Comparison of ENCODE assay signal across 8 mouse cellular contexts in genomic region chr5:89883051-89883907, GRCm38 (mm10). TPM values are rescaled to one million over a fixed set of nuclear protein-coding genes. Genes with fewer than 3 reads are reported as not detected.
A peak's percentile ranks its signal among the peaks of the same experiment; 100 is the strongest.
DNase-seq lines count a peak whose midpoint lies in the region; ATAC-seq and TF ChIP-seq lines count a peak whose summit lies in the region.

Gene Adamts3, minus strand, starts transcription at chr5:89883334.

- TF ChIP-seq CTCF in C2C12 (IDR thresholded peaks at IDR 0.05; ENCODE audit: control insufficient read depth, insufficient read depth, insufficient read length), result no peak
- no peak for TF ChIP-seq CTCF in brain, embryonic 14.5 days (IDR thresholded peaks at IDR 0.05; ENCODE audit: borderline replicate concordance, extremely low read depth, insufficient read depth, insufficient read length)
- no peak for TF ChIP-seq CTCF in liver, adult 2 months (IDR thresholded peaks at IDR 0.05; ENCODE audit: low read depth, low read length)

- H3K79me3 ChIP-seq in C2C12 (ENCODE audit: low read depth), result no peaks in the 10 kb centered on the region

- peak within 1 kb of the TSS; percentile 99 for H3K4me2 ChIP-seq in heart, embryonic 12.5 days
- H3K4me2 ChIP-seq in kidney, embryonic 14.5 days (replicated peaks; ENCODE audit: low read depth, low read length), result peak within 1 kb of the TSS; percentile 79
- peak within 1 kb of the TSS; percentile 100 for H3K4me2 ChIP-seq in midbrain, embryonic 16.5 days (ENCODE audit: low read length)
- H3K4me2 ChIP-seq in stomach, embryonic 15.5 days, result peak within 1 kb of the TSS; percentile 100

- H3K27me3 ChIP-seq in C2C12 (ENCODE audit: control insufficient read depth, insufficient read depth, insufficient read length), result no peaks in the 10 kb centered on the region
- H3K27me3 ChIP-seq in heart, embryonic 12.5 days (replicated peaks), result no peaks in the 10 kb centered on the region
- H3K27me3 ChIP-seq in kidney, embryonic 14.5 days (ENCODE audit: control insufficient read depth, insufficient read depth, low read length), result no peaks in the 10 kb centered on the region
- peaks cover 2% of the 10 kb centered on the region; the same call in 1 of the 2 replicates for H3K27me3 ChIP-seq in liver, adult 2 months (ENCODE audit: control insufficient read depth, insufficient read depth, low read length)
- H3K27me3 ChIP-seq in midbrain, embryonic 16.5 days (ENCODE audit: control insufficient read depth, insufficient read depth, low read depth, low read length), result no peaks in the 10 kb centered on the region
- no peaks in the 10 kb centered on the region for H3K27me3 ChIP-seq in stomach, embryonic 15.5 days (replicated peaks)

- peak; percentile 82 for DNase-seq in brain, embryonic 14.5 days (ENCODE audit: low read depth)
- peak; percentile 19 for DNase-seq in liver, adult 2 months (ENCODE audit: extremely low read depth, low read depth, low spot score)

- WGBS in heart, embryonic 12.5 days, result under 1% methylated on average over 70 of the region's 78 CpGs
- 1% methylated on average over 65 of the region's 78 CpGs for WGBS in kidney, embryonic 14.5 days
- WGBS in liver, adult 2 months, result 5% methylated on average over 55 of the region's 78 CpGs
- WGBS in midbrain, embryonic 16.5 days, result under 1% methylated on average over 54 of the region's 78 CpGs
- WGBS in stomach, embryonic 15.5 days, result under 1% methylated on average over 74 of the region's 78 CpGs

- peak within 1 kb of the TSS; percentile 29 for H3K4me3 ChIP-seq in C2C12 (ENCODE audit: insufficient read depth, poor library complexity, severe bottlenecking)
- peak within 1 kb of the TSS; percentile 91 for H3K4me3 ChIP-seq in heart, embryonic 12.5 days
- peak within 1 kb of the TSS; percentile 59 for H3K4me3 ChIP-seq in kidney, embryonic 14.5 days (ENCODE audit: low read length)
- H3K4me3 ChIP-seq in liver, adult 2 months (ENCODE audit: insufficient read depth, low read depth, low read length), result peak within 1 kb of the TSS; percentile 74
- peak within 1 kb of the TSS; percentile 78 for H3K4me3 ChIP-seq in midbrain, embryonic 16.5 days (ENCODE audit: low read depth, low read length)
- peak within 1 kb of the TSS; percentile 75 for H3K4me3 ChIP-seq in stomach, embryonic 15.5 days (replicated peaks)

- 0 out of 2 replicates have a peak, but pooled peaks have one; percentile 30 for ATAC-seq in erythroid progenitor cell, adult 5-6 weeks (replicated peaks; ENCODE audit: low FRiP score, poor library complexity, severe bottlenecking)
- ATAC-seq in heart, embryonic 12.5 days (ENCODE audit: insufficient number of reproducible peaks, low FRiP score), result peak; percentile 74
- peak; percentile 88 for ATAC-seq in kidney, embryonic 14.5 days (ENCODE audit: low FRiP score, low TSS enrichment)
- ATAC-seq in midbrain, embryonic 16.5 days, result peak; percentile 90
- ATAC-seq in stomach, embryonic 15.5 days (ENCODE audit: insufficient read depth, low FRiP score, low read depth), result peak; percentile 80

- TF ChIP-seq POLR2A in brain, embryonic 14.5 days (IDR thresholded peaks at IDR 0.05; ENCODE audit: borderline replicate concordance, extremely low read depth, insufficient read depth, insufficient read length, poor library complexity, severe bottlenecking), result 0 out of 2 replicates have a peak, but pooled peaks have one; percentile 34
- TF ChIP-seq POLR2A in liver, adult 2 months (IDR thresholded peaks at IDR 0.05; ENCODE audit: extremely low read depth, insufficient read depth, low read length), result no peak

- H3K4me1 ChIP-seq in heart, embryonic 12.5 days (replicated peaks), result peaks cover 8% of the 10 kb centered on the region
- 0 out of 2 replicates have a peak, but pooled peaks cover 3% of the 10 kb centered on the region for H3K4me1 ChIP-seq in kidney, embryonic 14.5 days (ENCODE audit: control insufficient read depth, insufficient read depth, low read length)
- peaks cover 7% of the 10 kb centered on the region; the same call in 1 of the 2 replicates for H3K4me1 ChIP-seq in liver, adult 2 months (ENCODE audit: control insufficient read depth, insufficient read depth, low read length)
- peaks cover 9% of the 10 kb centered on the region; the same call in 1 of the 2 replicates for H3K4me1 ChIP-seq in midbrain, embryonic 16.5 days (ENCODE audit: control insufficient read depth, insufficient read depth, low read length)
- H3K4me1 ChIP-seq in stomach, embryonic 15.5 days, result 0 out of 2 replicates have a peak, but pooled peaks cover 2% of the 10 kb centered on the region

- peak within 1 kb of the TSS; percentile 90 for H3K9ac ChIP-seq in heart, embryonic 12.5 days
- peak within 1 kb of the TSS; percentile 63 for H3K9ac ChIP-seq in kidney, embryonic 14.5 days (ENCODE audit: low read depth, low read length)
- peak within 1 kb of the TSS; percentile 81 for H3K9ac ChIP-seq in liver, adult 2 months (ENCODE audit: low read depth, low read length)
- peak within 1 kb of the TSS; percentile 79 for H3K9ac ChIP-seq in midbrain, embryonic 16.5 days (ENCODE audit: low read depth, low read length)
- H3K9ac ChIP-seq in stomach, embryonic 15.5 days, result peak within 1 kb of the TSS; percentile 55

- 0 out of 2 replicates have a peak, but pooled peaks cover 4% of the 10 kb centered on the region for H3K9me3 ChIP-seq in heart, embryonic 12.5 days (replicated peaks)
- H3K9me3 ChIP-seq in kidney, embryonic 14.5 days (ENCODE audit: control insufficient read depth, low read length), result no peaks in the 10 kb centered on the region
- H3K9me3 ChIP-seq in midbrain, embryonic 16.5 days (replicated peaks; ENCODE audit: control insufficient read depth, low read length, poor library complexity, severe bottlenecking), result no peaks in the 10 kb centered on the region
- H3K9me3 ChIP-seq in stomach, embryonic 15.5 days, result no peaks in the 10 kb centered on the region

- H3K27ac ChIP-seq in heart, embryonic 12.5 days (ENCODE audit: poor library complexity, severe bottlenecking), result peak within 1 kb of the TSS; percentile 35; the same call in 1 of the 2 replicates
- no peak within 1 kb of the TSS for H3K27ac ChIP-seq in kidney, embryonic 14.5 days (ENCODE audit: low read depth, low read length)
- H3K27ac ChIP-seq in liver, adult 2 months (replicated peaks; ENCODE audit: insufficient read depth, low read depth, low read length), result no peak within 1 kb of the TSS
- no peak within 1 kb of the TSS; the same call in 1 of the 2 replicates for H3K27ac ChIP-seq in midbrain, embryonic 16.5 days (ENCODE audit: low read length)
- H3K27ac ChIP-seq in stomach, embryonic 15.5 days, result peak within 1 kb of the TSS; percentile 67

- no peaks in the 10 kb centered on the region for H3K79me2 ChIP-seq in C2C12 (ENCODE audit: control insufficient read depth, insufficient read depth)
- H3K79me2 ChIP-seq in liver, adult 2 months (ENCODE audit: control insufficient read depth, insufficient read depth, low read length), result no peaks in the 10 kb centered on the region

- H3ac ChIP-seq in C2C12 (ENCODE audit: control insufficient read depth, insufficient read length, low read depth), result peak within 1 kb of the TSS; percentile 67

- no peaks in the 10 kb centered on the region for H3K36me3 ChIP-seq in C2C12 (ENCODE audit: control insufficient read depth, insufficient read depth)
- peaks cover 6% of the 10 kb centered on the region; the same call in 1 of the 2 replicates for H3K36me3 ChIP-seq in heart, embryonic 12.5 days
- no peaks in the 10 kb centered on the region for H3K36me3 ChIP-seq in kidney, embryonic 14.5 days (ENCODE audit: control insufficient read depth, insufficient read depth, low read length)
- no peaks in the 10 kb centered on the region for H3K36me3 ChIP-seq in liver, adult 2 months (ENCODE audit: control insufficient read depth, insufficient read depth, low read length)
- H3K36me3 ChIP-seq in midbrain, embryonic 16.5 days (ENCODE audit: control insufficient read depth, insufficient read depth, low read length), result no peaks in the 10 kb centered on the region
- H3K36me3 ChIP-seq in stomach, embryonic 15.5 days, result no peaks in the 10 kb centered on the region

TF ChIP-seq in C2C12, 6 proteins besides CTCF, POLR2A, EP300 and RAD21:
- TF ChIP-seq CEBPB (IDR thresholded peaks at IDR 0.05; ENCODE audit: low read depth) (no peak), MYOG (IDR thresholded peaks at IDR 0.05; ENCODE audit: control insufficient read depth, extremely low read depth, insufficient read length) (no peak), MAX (IDR thresholded peaks at IDR 0.05) (no peak), USF1 (IDR thresholded peaks at IDR 0.05; ENCODE audit: low read depth) (no peak), FOSL1 (IDR thresholded peaks at IDR 0.05; ENCODE audit: insufficient read depth, low read length, poor library complexity, severe bottlenecking) (no peak), MYOD1 (IDR thresholded peaks at IDR 0.05; ENCODE audit: control insufficient read depth, insufficient read length, low read depth) (no peak)

RNA-seq across cellular contexts. Expression of gene Adamts3, which starts in this region (rescaled TPM):
- polyA plus RNA-seq in C2C12 (2012; fragmentation: generic; extraction: Trizol), result 0.34 TPM
- 7.9 and 9.9 TPM in 2 replicates for polyA plus RNA-seq in brain, embryonic 14.5 days (2012; rRNA removed)
- total RNA-seq in erythroid progenitor cell, adult 5-6 weeks (2015; ENCODE audit: low replicate concordance), result 0.72 TPM in 1 of 2 replicates, not detected in the other
- total RNA-seq in erythroid progenitor cell, adult 5-6 weeks (2017; ENCODE audit: low replicate concordance), result not detected in 2 replicates
- polyA plus RNA-seq in heart, embryonic 12.5 days (2016; fragmentation: Nextera tagmentation; extraction: Ambion mirVana), result 5.6 and 6.0 TPM in 2 replicates
- polyA plus RNA-seq in kidney, embryonic 14.5 days (2014; fragmentation: Nextera tagmentation; extraction: Ambion mirVana), result 2.2 and 3.4 TPM in 2 replicates
- 0.37 and 0.74 TPM in 2 replicates for total RNA-seq in liver, adult 2 months (2014; rRNA removed)
- 0.09 and 0.11 TPM in 2 replicates for polyA plus RNA-seq in liver, adult 2 months (2012; rRNA removed)
- 3.7 and 4.6 TPM in 2 replicates for polyA plus RNA-seq in midbrain, embryonic 16.5 days (2015; fragmentation: Nextera tagmentation; extraction: Ambion mirVana)
- polyA plus RNA-seq in stomach, embryonic 15.5 days (2015; fragmentation: Nextera tagmentation; extraction: Ambion mirVana), result 2.0 and 2.2 TPM in 2 replicates

Comparison
In these comparisons a context has a peak if more than half of its experiments do, and no peak if none do; other contexts are left out.
1. Peak in ATAC-seq in erythroid progenitor cell, adult 5-6 weeks; RNA of the gene not detected or under 1 TPM.
2. Peak in DNase-seq, H3K4me3 ChIP-seq and H3K9ac ChIP-seq in liver, adult 2 months; RNA of the gene not detected or under 1 TPM.
3. H3K4me3 ChIP-seq: peak in every context shown above with its lines; median percentile 91 in heart, embryonic 12.5 days; 78 in midbrain, embryonic 16.5 days; 75 in stomach, embryonic 15.5 days; 74 in liver, adult 2 months; 59 in kidney, embryonic 14.5 days; 29 in C2C12.
4. ATAC-seq: peak in every context shown above with its lines; median percentile 90 in midbrain, embryonic 16.5 days; 88 in kidney, embryonic 14.5 days; 80 in stomach, embryonic 15.5 days; 74 in heart, embryonic 12.5 days; 30 in erythroid progenitor cell, adult 5-6 weeks.
5. H3K27ac ChIP-seq: peak in heart, embryonic 12.5 days (single experiment) and stomach, embryonic 15.5 days (single experiment); none in kidney, embryonic 14.5 days (single experiment), liver, adult 2 months (single experiment) and midbrain, embryonic 16.5 days (single experiment).
6. Peak in every context shown above with its lines, with median percentiles within 50 percentile points of each other: H3K4me2 ChIP-seq and H3K9ac ChIP-seq.